Mouse (Mus musculus): ENCODE results near the gene Slc25a51. TPM values are rescaled to one million over a fixed set of nuclear protein-coding genes. Genes with fewer than 3 reads are reported as not detected.

Gene Slc25a51
- polyA plus RNA-seq, 1 experiment from 2014 or later: 80.8 TPM

GRCm38 (mm10) chr4:45422640-45423039 is 14.1 kb upstream of the Slc25a51 start:
- H3K4me3 ChIP-seq: no peak overlapping the region
- H3K27me3 ChIP-seq: peaks cover 24% of the 10 kb centered on the region; the same call in 1 of the 2 replicates
- no peak overlapping the region for H3K9ac ChIP-seq (replicated peaks)
- peaks cover 47% of the 10 kb centered on the region for H3K4me1 ChIP-seq
- ATAC-seq (ENCODE audit: low FRiP score, low read depth): no peak
- H3K4me2 ChIP-seq (replicated peaks): no peak overlapping the region
- H3K9me3 ChIP-seq: no peaks in the 10 kb centered on the region
- H3K27ac ChIP-seq (replicated peaks): no peak overlapping the region
- 87% methylated on average over 10 of the region's 10 CpGs for WGBS
- H3K36me3 ChIP-seq: no peaks in the 10 kb centered on the region

- H3K9ac ChIP-seq (replicated peaks): no peak overlapping the region
- H3K9me3 ChIP-seq: no peaks in the 10 kb centered on the region
- WGBS: 69% methylated on average over 11 of the region's 11 CpGs
- no peak overlapping the region for H3K4me3 ChIP-seq
- no peaks in the 10 kb centered on the region for H3K36me3 ChIP-seq
- peaks cover 26% of the 10 kb centered on the region; the same call in 1 of the 2 replicates for H3K27me3 ChIP-seq
- H3K4me2 ChIP-seq (replicated peaks): no peak overlapping the region
- peaks cover 38% of the 10 kb centered on the region for H3K4me1 ChIP-seq
- no peak overlapping the region for H3K27ac ChIP-seq (replicated peaks)
- no peak for ATAC-seq (ENCODE audit: low FRiP score, low read depth)
Measured at GRCm38 (mm10) chr4:45421519-45422260, 13.1 kb upstream of the Slc25a51 start.

- no peak overlapping the region for H3K4me2 ChIP-seq (replicated peaks)
- no peak overlapping the region for H3K4me3 ChIP-seq
- no peaks in the 10 kb centered on the region for H3K36me3 ChIP-seq
- no peak overlapping the region; the same call in 1 of the 2 replicates for H3K27ac ChIP-seq (replicated peaks)
- peaks cover 28% of the 10 kb centered on the region for H3K27me3 ChIP-seq
- H3K9ac ChIP-seq (replicated peaks): no peak overlapping the region
- no peaks in the 10 kb centered on the region for H3K9me3 ChIP-seq
- ATAC-seq (ENCODE audit: low FRiP score, low read depth): no peak
- 39% methylated on average over 3 of the region's 3 CpGs for WGBS
- peaks cover 33% of the 10 kb centered on the region for H3K4me1 ChIP-seq
Measured at GRCm38 (mm10) chr4:45420733-45421132, 12.2 kb upstream of the Slc25a51 start.

GRCm38 (mm10) chr4:45419051-45419450 is 10.5 kb upstream of the Slc25a51 start:
- H3K27me3 ChIP-seq: peaks cover 20% of the 10 kb centered on the region

DNA sequence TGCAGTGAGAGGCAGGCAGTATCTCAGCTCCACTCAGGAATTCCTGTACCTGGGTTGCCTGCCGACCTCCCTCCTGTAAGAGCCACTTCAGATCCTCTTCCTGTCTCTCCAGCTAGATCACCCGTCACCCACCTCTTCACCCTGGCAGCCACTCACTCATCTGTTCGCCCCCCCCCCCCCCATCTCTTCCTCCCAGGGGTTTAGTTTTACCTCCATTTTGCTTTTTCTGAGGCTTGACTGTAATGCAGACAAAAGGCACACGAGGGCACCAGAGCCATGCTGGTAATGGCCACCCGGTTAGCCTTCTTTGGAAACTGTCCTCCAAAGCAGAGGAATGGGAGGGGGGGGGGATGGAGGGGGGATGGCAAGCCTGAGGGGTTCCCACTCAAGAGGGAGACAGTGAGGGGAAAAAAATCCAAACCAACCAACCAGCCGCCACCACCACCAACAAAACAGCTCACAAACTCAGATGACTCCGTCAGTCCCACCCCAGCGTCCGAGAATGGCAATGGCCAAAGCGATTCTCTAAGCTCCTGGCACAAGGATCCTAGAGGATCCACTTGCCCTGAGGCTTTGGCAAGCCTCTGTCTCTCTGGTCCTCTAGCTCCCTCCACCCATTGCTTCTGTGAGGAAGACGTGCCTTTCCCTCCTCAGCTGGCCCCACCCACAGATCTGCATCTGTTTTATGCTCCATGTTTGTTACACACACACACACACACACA is 9.8 kb upstream of the Slc25a51 start:
- 27% methylated on average over 10 of the region's 11 CpGs for WGBS
- Histone ChIP-seq H3K27me3 (peaks cover 14% of the 10 kb centered on the region), H3K27ac (replicated peaks) (no peak overlapping the region), H3K9me3 (no peaks in the 10 kb centered on the region), H3K4me2 (replicated peaks) (peak overlapping the region; percentile 15; the same call in 1 of the 2 replicates), H3K4me3 (no peak overlapping the region), H3K4me1 (peaks cover 23% of the 10 kb centered on the region), H3K9ac (replicated peaks) (no peak overlapping the region), H3K36me3 (no peaks in the 10 kb centered on the region)
- ATAC-seq (ENCODE audit: low FRiP score, low read depth): peak; percentile 39; the same call in 1 of the 2 replicates

More at GRCm38 (mm10) chr4:45419051-45419450, 10.5 kb upstream of the Slc25a51 start:
- Histone ChIP-seq H3K4me3 (no peak overlapping the region), H3K4me1 (peaks cover 30% of the 10 kb centered on the region), H3K36me3 (no peaks in the 10 kb centered on the region), H3K9ac (replicated peaks) (no peak overlapping the region), H3K4me2 (replicated peaks) (no peak overlapping the region), H3K9me3 (no peaks in the 10 kb centered on the region), H3K27ac (replicated peaks) (no peak overlapping the region)
- ATAC-seq (ENCODE audit: low FRiP score, low read depth): no peak
- 78% methylated on average over 4 of the region's 4 CpGs for WGBS

DNA sequence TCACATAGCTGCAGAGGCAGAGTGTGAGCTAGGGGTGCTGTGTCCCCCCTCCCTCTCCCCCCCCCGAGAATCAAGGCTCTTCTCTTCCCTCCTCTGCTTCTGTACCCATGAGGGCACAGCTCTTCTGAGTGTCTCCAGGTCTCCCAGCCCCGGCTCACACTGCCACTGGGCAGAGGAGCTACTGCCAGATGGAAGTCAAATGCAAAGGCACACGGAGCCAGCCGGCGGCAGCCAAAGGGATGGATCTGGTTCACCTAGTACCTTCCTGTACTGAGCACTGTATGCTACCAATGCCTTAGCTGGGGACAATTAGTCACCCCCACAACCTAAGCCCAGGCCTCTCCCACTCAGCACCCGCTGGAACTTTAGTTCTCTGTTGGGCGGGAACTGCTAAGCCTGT is 7.7 kb upstream of the Slc25a51 start:
- no peaks in the 10 kb centered on the region for H3K9me3 ChIP-seq
- WGBS: 71% methylated on average over 7 of the region's 7 CpGs
- H3K27ac ChIP-seq (replicated peaks): no peak overlapping the region
- no peak overlapping the region for H3K4me3 ChIP-seq
- H3K9ac ChIP-seq (replicated peaks): no peak overlapping the region
- H3K36me3 ChIP-seq: no peaks in the 10 kb centered on the region
- peaks cover 19% of the 10 kb centered on the region for H3K4me1 ChIP-seq
- peaks cover 14% of the 10 kb centered on the region for H3K27me3 ChIP-seq
- ATAC-seq (ENCODE audit: low FRiP score, low read depth): no peak
- H3K4me2 ChIP-seq (replicated peaks): no peak overlapping the region

DNA sequence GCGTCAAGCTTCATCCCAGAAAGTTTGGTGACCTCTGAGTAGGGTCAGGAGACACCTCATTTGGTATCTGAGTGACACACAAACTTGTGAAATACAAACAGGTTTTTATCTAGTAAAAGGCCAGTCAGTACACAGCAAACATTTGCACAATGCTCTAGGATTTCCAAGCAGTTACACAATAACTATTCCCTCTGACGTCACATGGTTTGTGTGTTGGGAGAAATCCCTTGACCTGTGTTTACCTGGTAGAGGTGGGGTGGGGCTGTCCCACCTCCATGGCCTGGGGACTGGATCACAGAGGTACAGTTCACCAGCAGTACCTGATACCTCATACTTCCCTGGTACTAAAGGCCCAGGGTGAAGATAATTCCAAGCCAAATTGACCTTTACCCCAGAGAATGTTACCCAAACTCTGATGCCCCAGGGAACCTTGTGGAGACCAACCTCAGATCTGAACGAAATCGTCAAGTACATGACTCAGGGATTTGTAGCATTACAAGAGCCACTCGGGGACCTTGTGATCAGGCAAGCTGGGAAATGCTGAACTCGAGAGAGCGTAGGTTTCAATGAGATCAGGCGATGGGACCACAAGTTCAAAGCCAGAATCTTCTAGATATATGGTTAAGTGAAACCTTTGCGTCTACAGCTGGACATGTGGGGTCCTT is 5.2 kb upstream of the Slc25a51 start:
- 83% methylated on average over 9 of the region's 9 CpGs for WGBS
- Histone ChIP-seq H3K4me3 (no peak overlapping the region), H3K4me2 (replicated peaks) (no peak overlapping the region), H3K9me3 (no peaks in the 10 kb centered on the region), H3K36me3 (no peaks in the 10 kb centered on the region), H3K27me3 (peaks cover 26% of the 10 kb centered on the region), H3K9ac (replicated peaks) (no peak overlapping the region), H3K27ac (replicated peaks) (no peak overlapping the region), H3K4me1 (peaks cover 13% of the 10 kb centered on the region)
- no peak for ATAC-seq (ENCODE audit: low FRiP score, low read depth)

DNA sequence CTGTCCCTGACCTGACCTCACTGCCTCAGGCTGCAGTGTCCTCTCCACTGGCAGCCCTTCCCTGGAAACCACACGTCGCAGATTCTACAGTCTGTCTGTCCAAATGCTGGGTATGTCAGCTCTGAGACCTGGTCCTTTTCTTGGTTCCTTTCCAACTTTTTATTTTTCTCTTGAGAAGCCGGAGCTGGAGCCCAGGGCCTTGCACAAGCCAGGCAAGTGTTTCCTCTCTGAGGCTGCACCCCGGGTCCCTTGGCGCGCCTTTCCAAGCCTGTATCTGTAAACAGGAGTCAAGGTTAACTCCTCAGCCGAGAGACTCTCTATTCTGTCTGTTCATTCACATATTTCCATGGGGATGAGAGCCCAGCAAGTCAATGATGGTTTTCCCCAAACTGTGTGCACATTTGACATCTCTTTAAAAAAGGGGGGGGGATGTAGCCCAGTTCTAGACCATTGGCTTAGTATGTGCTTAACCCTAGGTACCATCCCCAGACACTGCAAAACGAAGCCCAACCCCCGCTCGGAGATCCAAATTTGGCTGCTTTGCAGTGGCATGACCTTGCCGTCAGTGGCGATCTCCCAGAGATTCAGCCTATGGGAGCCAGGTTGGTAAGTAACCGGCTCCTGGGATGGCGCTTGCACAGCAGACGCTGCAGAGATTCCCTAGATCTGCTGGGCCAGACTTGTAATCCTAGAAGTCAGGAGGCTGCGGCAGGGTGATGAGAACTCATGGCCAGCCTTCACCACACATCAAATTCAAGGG is 4.0 kb upstream of the Slc25a51 start:
- ATAC-seq (ENCODE audit: low FRiP score, low read depth): no peak
- Histone ChIP-seq H3K4me1 (peaks cover 6% of the 10 kb centered on the region), H3K4me3 (no peak overlapping the region), H3K36me3 (no peaks in the 10 kb centered on the region), H3K9me3 (no peaks in the 10 kb centered on the region), H3K27ac (replicated peaks) (no peak overlapping the region), H3K27me3 (peaks cover 19% of the 10 kb centered on the region), H3K9ac (replicated peaks) (no peak overlapping the region), H3K4me2 (replicated peaks) (no peak overlapping the region)
- WGBS: 70% methylated on average over 16 of the region's 16 CpGs

GRCm38 (mm10) chr4:45411181-45411790 is 2.7 kb upstream of the Slc25a51 start:
- H3K36me3 ChIP-seq: no peaks in the 10 kb centered on the region
- no peak overlapping the region for H3K4me2 ChIP-seq (replicated peaks)
- H3K27ac ChIP-seq (replicated peaks): no peak overlapping the region
- ATAC-seq (ENCODE audit: low FRiP score, low read depth): no peak
- WGBS: 92% methylated on average over 8 of the region's 8 CpGs
- H3K9me3 ChIP-seq: no peaks in the 10 kb centered on the region
- H3K4me1 ChIP-seq: peaks cover 19% of the 10 kb centered on the region
- no peak overlapping the region for H3K9ac ChIP-seq (replicated peaks)
- H3K4me3 ChIP-seq: no peak overlapping the region
- peaks cover 16% of the 10 kb centered on the region for H3K27me3 ChIP-seq

DNA sequence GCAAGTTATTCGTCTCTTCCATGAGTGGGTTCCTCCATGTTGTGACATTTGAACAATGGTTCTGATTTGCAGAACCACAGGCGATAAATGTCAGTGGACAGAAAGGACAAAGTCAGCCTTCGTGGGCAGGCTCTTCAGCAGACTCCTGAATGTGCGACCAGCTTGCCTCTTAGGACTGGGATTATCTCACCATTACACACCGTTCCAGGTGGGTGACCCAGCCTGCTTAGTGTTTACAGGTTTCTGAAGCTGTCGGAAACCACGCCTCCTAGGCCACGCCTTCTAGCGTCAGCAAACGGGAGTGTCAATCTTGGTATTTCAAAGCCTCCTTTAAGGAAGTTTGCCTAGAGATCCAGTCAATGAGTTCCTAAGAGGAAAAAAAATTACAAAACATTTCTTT is 704 bp upstream of the Slc25a51 start:
- 2% methylated on average over 10 of the region's 10 CpGs for WGBS
- ATAC-seq (ENCODE audit: low FRiP score, low read depth): 0 out of 2 replicates have a peak, but pooled peaks have one; percentile 1
- H3K36me3 ChIP-seq: peaks cover 3% of the 10 kb centered on the region
- H3K4me2 ChIP-seq (replicated peaks): peak overlapping the region; percentile 60
- peaks cover 29% of the 10 kb centered on the region for H3K4me1 ChIP-seq
- H3K4me3 ChIP-seq: peak overlapping the region; percentile 96
- H3K27ac ChIP-seq (replicated peaks): peak overlapping the region; percentile 93
- H3K9ac ChIP-seq (replicated peaks): peak overlapping the region; percentile 97; the same call in 1 of the 2 replicates
- no peaks in the 10 kb centered on the region for H3K9me3 ChIP-seq
- peaks cover 12% of the 10 kb centered on the region for H3K27me3 ChIP-seq

- Histone ChIP-seq H3K9ac (replicated peaks) (peak overlapping the region; percentile 97), H3K27me3 (peaks cover 12% of the 10 kb centered on the region), H3K4me1 (peaks cover 29% of the 10 kb centered on the region), H3K4me3 (peak overlapping the region; percentile 96), H3K36me3 (peaks cover 18% of the 10 kb centered on the region), H3K9me3 (no peaks in the 10 kb centered on the region), H3K27ac (replicated peaks) (peak overlapping the region; percentile 93), H3K4me2 (replicated peaks) (peak overlapping the region; percentile 60)
- ATAC-seq (ENCODE audit: low FRiP score, low read depth): no peak; the same call in 1 of the 2 replicates
- WGBS: under 1% methylated on average over 19 of the region's 19 CpGs
Measured at GRCm38 (mm10) chr4:45407703-45408334, 747 bp downstream of the Slc25a51 start.

Measured in midbrain, embryonic 12.5 days (tissue).